Mouse (Mus musculus) T-cell, adult 2 months (primary cell): Measurements from ENCODE around the gene Lcmt1.

ENCODE experiments used
- DNase-seq: peaks from one replicate; pipeline ENCODE4 v3.0.0; 2022; ENCODE audit warnings: low spot score

Gene Lcmt1

GRCm38 (mm10) chr7:123361229-123361980 lies 8.2 kb upstream of the Lcmt1 start:
- no peak for DNase-seq

GRCm38 (mm10) chr7:123362806-123363205 lies 6.8 kb upstream of the Lcmt1 start:
- no peak for DNase-seq

GRCm38 (mm10) chr7:123363971-123364370 lies 5.6 kb upstream of the Lcmt1 start:
- DNase-seq: no peak

- no peak for DNase-seq
These were observed 3.5 kb upstream of the Lcmt1 start for GRCm38 (mm10) chr7:123365876-123366741.

GRCm38 (mm10) chr7:123366806-123367205 lies 2.8 kb upstream of the Lcmt1 start:
- DNase-seq: no peak

GRCm38 (mm10) chr7:123367218-123368150 lies 2.1 kb upstream of the Lcmt1 start:
- DNase-seq: no peak

- no peak for DNase-seq
These were observed 1.4 kb upstream of the Lcmt1 start for GRCm38 (mm10) chr7:123368187-123368586.

GRCm38 (mm10) chr7:123368778-123369746 lies 522 bp upstream of the Lcmt1 start:
- DNase-seq: peak; percentile 43

GRCm38 (mm10) chr7:123370700-123371099 lies 1.1 kb downstream of the Lcmt1 start:
- no peak for DNase-seq

GRCm38 (mm10) chr7:123371501-123371900 lies 1.9 kb downstream of the Lcmt1 start:
- no peak for DNase-seq

- peak; percentile 97 for DNase-seq
These were observed 8.1 kb downstream of the Lcmt1 start for GRCm38 (mm10) chr7:123377443-123378400.

- DNase-seq: no peak
These were observed 16.3 kb downstream of the Lcmt1 start for GRCm38 (mm10) chr7:123385693-123386407.

- DNase-seq: no peak
These were observed 20.2 kb downstream of the Lcmt1 start for GRCm38 (mm10) chr7:123389686-123390280.

- DNase-seq: no peak
These were observed 24.7 kb downstream of the Lcmt1 start for GRCm38 (mm10) chr7:123394271-123394670.

- DNase-seq: no peak
These were observed 27.3 kb downstream of the Lcmt1 start for GRCm38 (mm10) chr7:123396900-123397299.

GRCm38 (mm10) chr7:123397369-123397768 lies 27.8 kb downstream of the Lcmt1 start:
- DNase-seq: no peak

- no peak for DNase-seq
These were observed 28.3 kb downstream of the Lcmt1 start for GRCm38 (mm10) chr7:123397931-123398330.

GRCm38 (mm10) chr7:123398828-123399227 lies 29.2 kb downstream of the Lcmt1 start:
- no peak for DNase-seq

- DNase-seq: no peak
These were observed 29.7 kb downstream of the Lcmt1 start for GRCm38 (mm10) chr7:123399286-123399685.
